Comparison of ENCODE assay signal across 8 mouse cellular contexts in genomic region chr13:21453449-21453848, GRCm38 (mm10). TPM values are rescaled to one million over a fixed set of nuclear protein-coding genes. Genes with fewer than 3 reads are reported as not detected.
DNase-seq lines count a peak whose midpoint lies in the region; ATAC-seq lines count a peak whose summit lies in the region.

Zscan26 (minus strand) TSS chr13:21453730.

- peak; percentile 89 for DNase-seq in 3134 (ENCODE audit: extremely low read depth, insufficient read length, low spot score)
- DNase-seq in adrenal gland, postnatal 25 days: peak; percentile 80
- peak; percentile 90 to 91 for DNase-seq in heart, adult 9 months (ENCODE audit: low spot score in 2 of 2)
- DNase-seq in monocyte, adult 2 months (ENCODE audit: low read depth in 1 of 2, low spot score in 2 of 2): peak; percentile 22 to 75
- DNase-seq in spleen, postnatal 36 days (ENCODE audit: low spot score in 2 of 2): peak; percentile 69 to 76

- H3K9me3 ChIP-seq in embryonic facial prominence, embryonic 12.5 days: no peaks in the 10 kb centered on the region
- no peaks in the 10 kb centered on the region for H3K9me3 ChIP-seq in kidney, embryonic 14.5 days (ENCODE audit: control insufficient read depth, low read length)
- no peaks in the 10 kb centered on the region for H3K9me3 ChIP-seq in limb, embryonic 15.5 days

- H3K4me2 ChIP-seq in embryonic facial prominence, embryonic 12.5 days (replicated peaks): peak within 1 kb of the TSS; percentile 71
- H3K4me2 ChIP-seq in kidney, embryonic 14.5 days (replicated peaks; ENCODE audit: low read depth, low read length): peak within 1 kb of the TSS; percentile 58
- H3K4me2 ChIP-seq in limb, embryonic 15.5 days: peak within 1 kb of the TSS; percentile 50

- peak within 1 kb of the TSS; percentile 73 for H3K9ac ChIP-seq in embryonic facial prominence, embryonic 12.5 days
- peak within 1 kb of the TSS; percentile 82 for H3K9ac ChIP-seq in kidney, embryonic 14.5 days (ENCODE audit: low read depth, low read length)
- H3K9ac ChIP-seq in limb, embryonic 15.5 days: peak within 1 kb of the TSS; percentile 57; the same call in 1 of the 2 replicates

- peaks cover 7% of the 10 kb centered on the region; the same call in 1 of the 2 replicates for H3K27me3 ChIP-seq in embryonic facial prominence, embryonic 12.5 days
- H3K27me3 ChIP-seq in kidney, embryonic 14.5 days (ENCODE audit: control insufficient read depth, insufficient read depth, low read length): no peaks in the 10 kb centered on the region
- H3K27me3 ChIP-seq in limb, embryonic 15.5 days: 0 out of 2 replicates have a peak, but pooled peaks cover 3% of the 10 kb centered on the region

- peak; percentile 81 for ATAC-seq in embryonic facial prominence, embryonic 12.5 days (ENCODE audit: insufficient number of reproducible peaks, insufficient read depth, low FRiP score, low TSS enrichment)
- ATAC-seq in kidney, embryonic 14.5 days (ENCODE audit: low FRiP score, low TSS enrichment): peak; percentile 95
- peak; percentile 79; the same call in 1 of the 2 replicates for ATAC-seq in limb, embryonic 15.5 days (ENCODE audit: insufficient number of reproducible peaks, low FRiP score, low TSS enrichment, low read depth)

- H3K4me3 ChIP-seq in embryonic facial prominence, embryonic 12.5 days: peak within 1 kb of the TSS; percentile 70
- peak within 1 kb of the TSS; percentile 86 for H3K4me3 ChIP-seq in kidney, embryonic 14.5 days (ENCODE audit: low read length)
- H3K4me3 ChIP-seq in limb, embryonic 15.5 days: peak within 1 kb of the TSS; percentile 72

- H3K4me1 ChIP-seq in embryonic facial prominence, embryonic 12.5 days: 0 out of 2 replicates have a peak, but pooled peaks cover 6% of the 10 kb centered on the region
- H3K4me1 ChIP-seq in kidney, embryonic 14.5 days (ENCODE audit: control insufficient read depth, insufficient read depth, low read length): 0 out of 2 replicates have a peak, but pooled peaks cover 8% of the 10 kb centered on the region
- peaks cover 10% of the 10 kb centered on the region for H3K4me1 ChIP-seq in limb, embryonic 15.5 days

- H3K27ac ChIP-seq in embryonic facial prominence, embryonic 12.5 days: peak within 1 kb of the TSS; percentile 69; the same call in 1 of the 2 replicates
- H3K27ac ChIP-seq in kidney, embryonic 14.5 days (ENCODE audit: low read depth, low read length): peak within 1 kb of the TSS; percentile 71; the same call in 1 of the 2 replicates
- H3K27ac ChIP-seq in limb, embryonic 15.5 days: peak within 1 kb of the TSS; percentile 79

- peaks cover 6% of the 10 kb centered on the region; the same call in 1 of the 2 replicates for H3K36me3 ChIP-seq in embryonic facial prominence, embryonic 12.5 days
- H3K36me3 ChIP-seq in kidney, embryonic 14.5 days (ENCODE audit: control insufficient read depth, insufficient read depth, low read length): peaks cover 10% of the 10 kb centered on the region; the same call in 1 of the 2 replicates
- H3K36me3 ChIP-seq in limb, embryonic 15.5 days: peaks cover 13% of the 10 kb centered on the region

- under 1% methylated on average over 23 of the region's 23 CpGs for WGBS in embryonic facial prominence, embryonic 12.5 days
- under 1% methylated on average over 23 of the region's 23 CpGs for WGBS in kidney, embryonic 14.5 days
- WGBS in limb, embryonic 15.5 days: under 1% methylated on average over 23 of the region's 23 CpGs

RNA-seq across cellular contexts. Expression of gene Zscan26, which starts in this region (rescaled TPM):
- 43.4 and 44.2 TPM in 2 replicates for total RNA-seq in adrenal gland, postnatal 25 days (2021)
- polyA plus RNA-seq in embryonic facial prominence, embryonic 12.5 days (2016; fragmentation: Nextera tagmentation; extraction: Ambion mirVana): 30.5 and 34.4 TPM in 2 replicates
- polyA plus RNA-seq in kidney, embryonic 14.5 days (2014; fragmentation: Nextera tagmentation; extraction: Ambion mirVana): 23.5 and 27.6 TPM in 2 replicates
- 26.1 and 26.3 TPM in 2 replicates for polyA plus RNA-seq in limb, embryonic 15.5 days (2015; fragmentation: Nextera tagmentation; extraction: Ambion mirVana)

Comparison
In these comparisons a context has a peak if more than half of its experiments do, and no peak if none do; other contexts are left out.
1. Peak in every context shown above with its lines: DNase-seq, ATAC-seq, H3K4me3 ChIP-seq and H3K27ac ChIP-seq.